Mouse (Mus musculus): ENCODE data around the gene Zfand2b.

- TF ChIP-seq CTCF (IDR thresholded peaks at IDR 0.05; ENCODE audit: control insufficient read depth, insufficient read depth, insufficient replicate concordance, low read depth, low read length) (no peak), POLR2A (IDR thresholded peaks at IDR 0.05; ENCODE audit: control insufficient read depth, low read depth, low read length) (no peak)
These were observed 49.4 kb downstream of the Zfand2b start for GRCm38 (mm10) chr1:75217893-75218226.

Measured in testis, adult 2 months (tissue).